Mouse (Mus musculus): Measurements from ENCODE around the gene 4930507D05Rik. TPM values are rescaled to one million over a fixed set of nuclear protein-coding genes. Genes with fewer than 3 reads are reported as not detected.
"Not testable (repeated sequence)": the region's sequence is repeated elsewhere in the genome, so short reads cannot be mapped to it uniquely, and the experiment has no call there.

4930507D05Rik gene
- polyA plus RNA-seq, 1 experiment from 2014 or later, result 0.55 TPM

GRCm38 (mm10) chr10:62419422-62419821 is 29.9 kb upstream of the 4930507D05Rik start:
- Histone ChIP-seq H3K36me3 (ENCODE audit: control insufficient read depth, insufficient read depth, low read length) (no peaks in the 10 kb centered on the region), H3K4me3 (ENCODE audit: low read length) (no peak overlapping the region), H3K9ac (ENCODE audit: low read length) (no peak overlapping the region), H3K4me2 (ENCODE audit: low read depth, low read length) (no peak overlapping the region), H3K27ac (ENCODE audit: low read length) (no peak overlapping the region), H3K4me1 (replicated peaks; ENCODE audit: control insufficient read depth, insufficient read depth, low read length) (no peaks in the 10 kb centered on the region), H3K27me3 (ENCODE audit: control insufficient read depth, insufficient read depth, low read depth, low read length) (no peaks in the 10 kb centered on the region), H3K9me3 (ENCODE audit: control insufficient read depth, low read length) (no peaks in the 10 kb centered on the region)
- no peak for ATAC-seq (ENCODE audit: low read depth)
- WGBS, result 69% methylated on average over 5 of the region's 5 CpGs

GRCm38 (mm10) chr10:62420399-62420798 is 28.9 kb upstream of the 4930507D05Rik start:
- Histone ChIP-seq H3K27ac (ENCODE audit: low read length) (peak overlapping the region; percentile 44; the same call in 1 of the 2 replicates), H3K9ac (ENCODE audit: low read length) (no peak overlapping the region)

GRCm38 (mm10) chr10:62421127-62421526 is 28.2 kb upstream of the 4930507D05Rik start:
- 70% methylated on average over 3 of the region's 3 CpGs for WGBS
- no peak for ATAC-seq (ENCODE audit: low read depth)
- H3K4me2 ChIP-seq (ENCODE audit: low read depth, low read length), result no peak overlapping the region

More at GRCm38 (mm10) chr10:62420399-62420798, 28.9 kb upstream of the 4930507D05Rik start:
- 44% methylated on average over 6 of the region's 6 CpGs for WGBS
- no peak for ATAC-seq (ENCODE audit: low read depth)
- H3K9me3 ChIP-seq (ENCODE audit: control insufficient read depth, low read length), result no peaks in the 10 kb centered on the region
- H3K4me2 ChIP-seq (ENCODE audit: low read depth, low read length), result no peak overlapping the region
- H3K27me3 ChIP-seq (ENCODE audit: control insufficient read depth, insufficient read depth, low read depth, low read length), result no peaks in the 10 kb centered on the region
- no peak overlapping the region for H3K4me3 ChIP-seq (ENCODE audit: low read length)
- H3K36me3 ChIP-seq (ENCODE audit: control insufficient read depth, insufficient read depth, low read length), result no peaks in the 10 kb centered on the region
- H3K4me1 ChIP-seq (replicated peaks; ENCODE audit: control insufficient read depth, insufficient read depth, low read length), result 0 out of 2 replicates have a peak, but pooled peaks cover 4% of the 10 kb centered on the region

DNA sequence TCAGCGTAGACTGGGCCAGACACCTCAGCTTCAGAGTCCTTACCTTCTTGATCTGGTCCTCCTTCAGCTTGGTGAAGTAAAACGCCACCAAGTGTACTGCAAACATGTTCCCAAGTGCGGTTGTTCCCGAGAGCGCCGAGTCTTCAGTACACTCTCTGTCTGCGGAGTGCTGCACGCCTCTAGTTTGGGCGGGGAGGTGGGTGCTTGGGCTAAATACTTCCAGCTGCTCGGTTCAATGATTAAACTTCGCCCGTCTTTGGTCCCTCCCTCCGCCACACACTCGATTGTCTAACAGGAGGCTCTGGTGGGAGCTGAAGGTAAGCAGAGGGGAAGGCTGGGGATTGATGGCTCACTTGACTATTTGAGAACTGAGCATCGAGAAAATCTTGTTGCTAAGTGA is 27.0 kb upstream of the 4930507D05Rik start, which contains the start of gene Hkdc1:
Gene Hkdc1 (minus strand): TSS at position 237 of the 400 bp plus-strand sequence.
- peak within 1 kb of the TSS; percentile 88 for H3K27ac ChIP-seq (ENCODE audit: low read length)
- no peak within 1 kb of the TSS for H3K4me3 ChIP-seq (ENCODE audit: low read length)
- peak within 1 kb of the TSS; percentile 28; the same call in 1 of the 2 replicates for H3K9ac ChIP-seq (ENCODE audit: low read length)
- H3K4me1 ChIP-seq (replicated peaks; ENCODE audit: control insufficient read depth, insufficient read depth, low read length), result peaks cover 7% of the 10 kb centered on the region; the same call in 1 of the 2 replicates
- no peaks in the 10 kb centered on the region for H3K27me3 ChIP-seq (ENCODE audit: control insufficient read depth, insufficient read depth, low read depth, low read length)
- peak; percentile 85 for ATAC-seq (ENCODE audit: low read depth)
- no peaks in the 10 kb centered on the region for H3K36me3 ChIP-seq (ENCODE audit: control insufficient read depth, insufficient read depth, low read length)
- H3K4me2 ChIP-seq (ENCODE audit: low read depth, low read length), result no peak within 1 kb of the TSS
- WGBS, result 38% methylated on average over 15 of the region's 15 CpGs
- H3K9me3 ChIP-seq (ENCODE audit: control insufficient read depth, low read length), result no peaks in the 10 kb centered on the region

More at GRCm38 (mm10) chr10:62421127-62421526, 28.2 kb upstream of the 4930507D05Rik start:
- Histone ChIP-seq H3K9ac (ENCODE audit: low read length) (peak overlapping the region; percentile 12; the same call in 1 of the 2 replicates), H3K27me3 (ENCODE audit: control insufficient read depth, insufficient read depth, low read depth, low read length) (no peaks in the 10 kb centered on the region), H3K27ac (ENCODE audit: low read length) (peak overlapping the region; percentile 44), H3K4me1 (replicated peaks; ENCODE audit: control insufficient read depth, insufficient read depth, low read length) (peaks cover 5% of the 10 kb centered on the region; the same call in 1 of the 2 replicates), H3K4me3 (ENCODE audit: low read length) (no peak overlapping the region), H3K9me3 (ENCODE audit: control insufficient read depth, low read length) (no peaks in the 10 kb centered on the region), H3K36me3 (ENCODE audit: control insufficient read depth, insufficient read depth, low read length) (no peaks in the 10 kb centered on the region)

DNA sequence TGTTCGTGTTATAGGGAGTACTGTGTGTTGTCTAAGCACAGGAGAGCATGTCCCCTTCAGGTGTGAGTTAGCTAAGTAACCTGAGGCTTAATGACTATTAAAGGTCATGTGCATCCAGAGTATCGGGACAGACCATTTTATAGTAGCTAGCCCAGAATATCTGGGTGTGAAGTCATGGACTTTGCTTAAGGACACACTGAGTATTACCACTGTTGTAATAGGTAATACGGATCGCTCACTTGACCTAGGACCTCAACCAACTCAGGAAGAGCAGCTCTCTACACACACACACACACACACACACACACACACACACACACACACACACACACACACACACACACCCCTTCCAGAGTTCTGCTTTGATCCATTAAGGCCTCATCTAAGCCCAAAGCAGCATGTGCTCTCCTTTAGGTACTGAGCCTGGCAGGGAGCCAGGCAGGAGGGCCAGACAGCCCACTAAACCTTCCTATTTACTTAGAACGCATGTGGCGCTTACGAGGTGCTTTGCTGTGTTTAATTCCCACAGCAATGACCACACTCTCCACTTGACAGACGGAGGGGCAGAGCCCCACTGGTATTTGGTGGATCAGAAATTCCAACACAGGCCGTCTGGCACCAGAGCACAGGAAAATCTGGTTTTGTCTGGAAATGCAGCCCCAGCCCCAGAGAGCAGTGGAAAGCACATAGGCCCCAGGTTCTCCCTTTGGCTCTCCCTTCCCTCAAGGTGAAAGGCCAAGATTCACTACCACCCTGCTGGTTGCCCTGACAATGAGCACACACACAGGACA is 24.0 kb upstream of the 4930507D05Rik start:
- H3K4me1 ChIP-seq (replicated peaks; ENCODE audit: control insufficient read depth, insufficient read depth, low read length), result peaks cover 7% of the 10 kb centered on the region; the same call in 1 of the 2 replicates
- peak; percentile 58 for ATAC-seq (ENCODE audit: low read depth)
- H3K27ac ChIP-seq (ENCODE audit: low read length), result peak overlapping the region; percentile 80
- no peak overlapping the region for H3K4me2 ChIP-seq (ENCODE audit: low read depth, low read length)
- 0 out of 2 replicates have a peak overlapping the region, but pooled peaks have one; percentile 19 for H3K9ac ChIP-seq (ENCODE audit: low read length)
- H3K4me3 ChIP-seq (ENCODE audit: low read length), result no peak overlapping the region
- no peaks in the 10 kb centered on the region for H3K9me3 ChIP-seq (ENCODE audit: control insufficient read depth, low read length)
- WGBS, result 31% methylated on average over 9 of the region's 9 CpGs
- H3K36me3 ChIP-seq (ENCODE audit: control insufficient read depth, insufficient read depth, low read length), result peaks cover 15% of the 10 kb centered on the region
- no peaks in the 10 kb centered on the region for H3K27me3 ChIP-seq (ENCODE audit: control insufficient read depth, insufficient read depth, low read depth, low read length)

DNA sequence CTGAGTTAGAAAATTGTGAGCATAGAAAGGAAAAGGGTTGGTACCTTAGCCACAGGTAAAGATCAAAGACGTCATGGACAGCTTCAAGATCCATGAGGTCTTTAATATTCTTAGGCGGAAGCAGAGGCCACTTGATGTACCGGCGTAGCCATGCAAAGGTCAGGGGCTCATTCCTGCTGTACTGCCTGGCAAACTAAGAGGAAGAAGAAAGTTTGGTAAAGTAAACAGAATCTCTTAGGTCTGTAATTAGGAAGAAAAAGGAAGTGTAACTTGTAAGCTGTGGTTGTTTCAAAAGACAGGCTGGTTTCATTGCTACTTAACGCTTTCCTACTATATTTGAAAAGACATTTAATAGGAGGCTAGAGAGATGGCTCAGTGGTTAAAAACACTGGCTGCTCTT is 18.9 kb upstream of the 4930507D05Rik start:
- WGBS, result 83% methylated on average over 5 of the region's 5 CpGs
- Histone ChIP-seq H3K4me3 (ENCODE audit: low read length) (no peak overlapping the region), H3K9ac (ENCODE audit: low read length) (no peak overlapping the region), H3K4me2 (ENCODE audit: low read depth, low read length) (no peak overlapping the region), H3K4me1 (replicated peaks; ENCODE audit: control insufficient read depth, insufficient read depth, low read length) (peaks cover 3% of the 10 kb centered on the region; the same call in 1 of the 2 replicates), H3K9me3 (ENCODE audit: control insufficient read depth, low read length) (no peaks in the 10 kb centered on the region), H3K27ac (ENCODE audit: low read length) (no peak overlapping the region), H3K36me3 (ENCODE audit: control insufficient read depth, insufficient read depth, low read length) (peaks cover 53% of the 10 kb centered on the region), H3K27me3 (ENCODE audit: control insufficient read depth, insufficient read depth, low read depth, low read length) (no peaks in the 10 kb centered on the region)
- no peak for ATAC-seq (ENCODE audit: low read depth)

GRCm38 (mm10) chr10:62450280-62450640 is 971 bp downstream of the 4930507D05Rik start:
- Histone ChIP-seq H3K4me3 (ENCODE audit: low read length) (peak overlapping the region; percentile 98), H3K27me3 (ENCODE audit: control insufficient read depth, insufficient read depth, low read depth, low read length) (no peaks in the 10 kb centered on the region), H3K9me3 (ENCODE audit: control insufficient read depth, low read length) (no peaks in the 10 kb centered on the region), H3K27ac (ENCODE audit: low read length) (peak overlapping the region; percentile 79), H3K9ac (ENCODE audit: low read length) (peak overlapping the region; percentile 99), H3K36me3 (ENCODE audit: control insufficient read depth, insufficient read depth, low read length) (peaks cover 10% of the 10 kb centered on the region), H3K4me1 (replicated peaks; ENCODE audit: control insufficient read depth, insufficient read depth, low read length) (peaks cover 11% of the 10 kb centered on the region), H3K4me2 (ENCODE audit: low read depth, low read length) (peak overlapping the region; percentile 79)
- WGBS, result 33% methylated on average over 18 of the region's 18 CpGs
- ATAC-seq (ENCODE audit: low read depth), result peak; percentile 19; the same call in 1 of the 2 replicates

GRCm38 (mm10) chr10:62452001-62452400 is 2.7 kb downstream of the 4930507D05Rik start:
- not testable (repeated sequence) for H3K27ac ChIP-seq (ENCODE audit: low read length); H3K9ac ChIP-seq (ENCODE audit: low read length); H3K27me3 ChIP-seq (ENCODE audit: control insufficient read depth, insufficient read depth, low read depth, low read length); H3K4me2 ChIP-seq (ENCODE audit: low read depth, low read length); H3K36me3 ChIP-seq (ENCODE audit: control insufficient read depth, insufficient read depth, low read length); ATAC-seq (ENCODE audit: low read depth); H3K9me3 ChIP-seq (ENCODE audit: control insufficient read depth, low read length); H3K4me3 ChIP-seq (ENCODE audit: low read length)
- 64% methylated on average over 11 of the region's 11 CpGs for WGBS
- H3K4me1 ChIP-seq (replicated peaks; ENCODE audit: control insufficient read depth, insufficient read depth, low read length), result peaks cover 11% of the 10 kb centered on the region

DNA sequence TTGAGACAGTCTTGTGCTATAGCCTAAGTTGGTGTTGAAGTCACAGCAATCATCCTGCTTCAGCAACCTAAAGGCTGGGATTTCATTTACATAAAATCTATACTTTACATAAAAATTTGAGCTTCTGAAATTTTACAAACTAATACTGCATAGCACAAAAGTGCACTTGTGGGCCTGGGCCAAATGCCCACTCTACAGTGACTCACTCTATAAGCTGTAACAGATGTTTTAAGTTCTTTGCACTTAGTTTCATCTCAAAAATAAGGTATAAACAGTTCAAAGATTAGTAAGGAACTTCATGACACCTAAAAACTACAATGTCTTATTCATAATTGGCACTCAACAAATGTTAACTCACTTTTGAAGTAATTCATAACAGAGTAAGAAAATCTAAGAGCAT is 12.0 kb downstream of the 4930507D05Rik start:
- ATAC-seq (ENCODE audit: low read depth), result no peak
- no peaks in the 10 kb centered on the region for H3K4me1 ChIP-seq (replicated peaks; ENCODE audit: control insufficient read depth, insufficient read depth, low read length)
- H3K36me3 ChIP-seq (ENCODE audit: control insufficient read depth, insufficient read depth, low read length), result peaks cover 20% of the 10 kb centered on the region
- no peaks in the 10 kb centered on the region for H3K9me3 ChIP-seq (ENCODE audit: control insufficient read depth, low read length)
- no peak overlapping the region for H3K27ac ChIP-seq (ENCODE audit: low read length)
- H3K9ac ChIP-seq (ENCODE audit: low read length), result no peak overlapping the region
- no peaks in the 10 kb centered on the region for H3K27me3 ChIP-seq (ENCODE audit: control insufficient read depth, insufficient read depth, low read depth, low read length)
- no peak overlapping the region for H3K4me3 ChIP-seq (ENCODE audit: low read length)
- no peak overlapping the region for H3K4me2 ChIP-seq (ENCODE audit: low read depth, low read length)
